Mouse (Mus musculus) ES-Bruce4 (cell line): ENCODE data around the gene Apopt1. TPM values are rescaled to one million over a fixed set of nuclear protein-coding genes. Genes with fewer than 3 reads are reported as not detected.

Experiments used
- H3K27ac ChIP-seq: 2 replicates; pipeline ENCODE4 v1.5.1; 2012; ENCODE audit warnings: low read length, inconsistent platforms; ENCODE audit not compliant: insufficient read depth
- H3K27me3 ChIP-seq: 2 replicates; pipeline ENCODE4 v1.6.1; 2012; ENCODE audit warnings: mild to moderate bottlenecking, low read length, inconsistent platforms; ENCODE audit not compliant: control insufficient read depth, poor library complexity, insufficient read depth, severe bottlenecking
- H3K36me3 ChIP-seq: 2 replicates; pipeline ENCODE4 v1.6.1; 2012; ENCODE audit warnings: inconsistent platforms, mild to moderate bottlenecking, low read length, moderate library complexity; ENCODE audit not compliant: control insufficient read depth, poor library complexity, insufficient read depth, severe bottlenecking
- H3K4me1 ChIP-seq: one replicate; pipeline ENCODE4 v1.8.1; 2011; ENCODE audit warnings: low read length; ENCODE audit not compliant: control insufficient read depth, insufficient read depth
- H3K4me3 ChIP-seq: 2 replicates; pipeline ENCODE4 v1.5.1; 2011; ENCODE audit warnings: low read depth, mild to moderate bottlenecking, low read length
- H3K9ac ChIP-seq: 2 replicates; pipeline ENCODE4 v1.6.1; 2012; ENCODE audit warnings: low read depth, mild to moderate bottlenecking, inconsistent platforms; ENCODE audit not compliant: poor library complexity, severe bottlenecking
- H3K9me3 ChIP-seq: replicated peaks from 2 replicates; pipeline ENCODE4 v1.6.1; 2012; ENCODE audit warnings: mild to moderate bottlenecking, low read length, inconsistent platforms; ENCODE audit not compliant: control insufficient read depth, poor library complexity, insufficient read depth, severe bottlenecking
- CTCF ChIP-seq: IDR thresholded peaks from one replicate; pipeline ENCODE4 v1.8.1; 2011; ENCODE audit warnings: low read depth, low read length
- EP300 ChIP-seq: IDR thresholded peaks from 2 replicates; pipeline ENCODE4 v1.6.1; 2011; ENCODE audit warnings: low read depth, low read length; ENCODE audit not compliant: insufficient read depth
- POLR2A ChIP-seq: IDR thresholded peaks from one replicate; pipeline ENCODE4 v1.8.1; 2011; ENCODE audit warnings: low read length; ENCODE audit not compliant: insufficient read depth
- polyA plus RNA-seq: library from polyadenylated mRNA; stranded (reverse); fragments of >200 nt; gene quantifications from 2 replicates; pipeline ENCODE4 v1.2.4, GENCODE M21; 2011; ENCODE audit warnings: low read depth; ENCODE audit not compliant: missing spikeins, insufficient read depth, insufficient read length

Gene Apopt1
- polyA plus RNA-seq, 1 experiment: 49.4 TPM

DNA sequence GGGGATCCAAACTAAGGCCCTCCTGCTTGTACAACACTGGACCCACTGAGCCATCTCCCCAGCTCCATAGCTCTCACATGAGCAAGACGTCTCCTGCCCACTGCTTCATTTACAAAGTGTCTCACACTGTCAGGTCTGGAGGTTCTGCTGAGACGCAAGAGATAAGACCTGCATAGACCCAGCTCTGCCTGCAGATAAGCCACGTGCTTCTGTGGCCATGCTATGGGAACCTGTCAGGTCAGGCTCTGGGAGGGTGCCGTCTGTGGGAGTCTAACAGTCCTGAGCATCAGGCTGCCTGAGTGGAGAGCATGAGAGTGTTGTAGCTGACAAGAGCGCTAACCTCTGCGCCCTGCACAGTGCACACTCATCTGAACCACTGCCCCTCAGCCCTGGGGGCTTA lies 74.0 kb downstream of the Apopt1 start:
- TF ChIP-seq CTCF (no peak), POLR2A (no peak), EP300 (no peak)
- no peaks in the 10 kb centered on the region for H3K27me3 ChIP-seq
- H3K36me3 ChIP-seq: peaks cover 6% of the 10 kb centered on the region; the same call in 1 of the 2 replicates
- H3K4me3 ChIP-seq: no peak overlapping the region
- H3K27ac ChIP-seq: no peak overlapping the region
- no peak overlapping the region for H3K9ac ChIP-seq
- H3K4me1 ChIP-seq: peaks cover 4% of the 10 kb centered on the region
- H3K9me3 ChIP-seq: no peaks in the 10 kb centered on the region

GRCm38 (mm10) chr12:111790090-111790489 lies 77.0 kb downstream of the Apopt1 start:
- Histone ChIP-seq H3K27me3 (no peaks in the 10 kb centered on the region), H3K36me3 (peaks cover 3% of the 10 kb centered on the region; the same call in 1 of the 2 replicates), H3K4me3 (no peak overlapping the region), H3K9me3 (no peaks in the 10 kb centered on the region), H3K9ac (no peak overlapping the region), H3K27ac (no peak overlapping the region), H3K4me1 (peaks cover 2% of the 10 kb centered on the region)
- TF ChIP-seq CTCF (no peak), POLR2A (no peak), EP300 (no peak)

- Histone ChIP-seq H3K36me3 (peaks cover 3% of the 10 kb centered on the region; the same call in 1 of the 2 replicates), H3K4me3 (no peak overlapping the region)
- TF ChIP-seq CTCF: no peak
- TF ChIP-seq POLR2A: no peak
- TF ChIP-seq EP300: no peak
These were observed 77.6 kb downstream of the Apopt1 start for GRCm38 (mm10) chr12:111790631-111791030.

DNA sequence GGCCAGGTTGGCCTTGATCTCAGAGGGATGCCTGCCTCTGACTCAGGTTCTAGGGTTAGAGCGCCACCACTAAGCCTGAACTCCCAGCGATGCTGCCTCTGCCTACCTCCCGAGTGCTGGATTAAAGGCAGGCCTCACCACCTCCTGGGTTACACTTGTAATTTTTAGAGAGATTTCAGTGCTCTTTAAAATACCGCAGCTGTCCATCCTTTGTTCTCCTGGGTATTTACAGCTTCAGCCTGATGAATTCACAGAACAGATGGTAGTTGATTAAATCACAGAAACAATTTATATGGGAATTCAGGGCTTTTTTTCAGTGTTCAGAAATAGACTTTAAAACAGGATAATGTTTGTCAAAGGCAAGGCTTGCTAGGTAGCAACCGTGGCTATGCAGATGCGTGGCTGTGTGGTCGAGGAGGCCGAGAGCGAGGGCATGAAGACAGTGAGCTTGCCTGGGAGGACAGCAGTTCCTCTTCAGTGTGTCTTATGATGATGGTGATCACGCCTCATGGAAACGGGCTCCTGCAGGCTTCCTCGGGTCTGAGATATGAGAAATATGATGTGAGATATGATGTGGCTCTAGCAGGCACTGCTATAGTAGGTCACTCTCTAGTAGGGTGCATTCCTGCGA lies 78.5 kb downstream of the Apopt1 start:
- Histone ChIP-seq H3K4me3 (no peak overlapping the region), H3K4me1 (no peaks in the 10 kb centered on the region), H3K27me3 (no peaks in the 10 kb centered on the region), H3K9ac (no peak overlapping the region), H3K36me3 (0 out of 2 replicates have a peak, but pooled peaks cover 2% of the 10 kb centered on the region), H3K27ac (no peak overlapping the region), H3K9me3 (no peaks in the 10 kb centered on the region)
- TF ChIP-seq EP300: no peak
- TF ChIP-seq CTCF: no peak
- no peak for TF ChIP-seq POLR2A

More at GRCm38 (mm10) chr12:111790631-111791030, 77.6 kb downstream of the Apopt1 start:
- Histone ChIP-seq H3K4me1 (no peaks in the 10 kb centered on the region), H3K27ac (no peak overlapping the region), H3K9me3 (no peaks in the 10 kb centered on the region), H3K9ac (no peak overlapping the region), H3K27me3 (no peaks in the 10 kb centered on the region)

GRCm38 (mm10) chr12:111794102-111794501 lies 81.0 kb downstream of the Apopt1 start:
- no peak overlapping the region for H3K9ac ChIP-seq
- no peaks in the 10 kb centered on the region for H3K9me3 ChIP-seq
- no peaks in the 10 kb centered on the region for H3K27me3 ChIP-seq
- TF ChIP-seq POLR2A (no peak), EP300 (no peak), CTCF (no peak)
- no peak overlapping the region for H3K27ac ChIP-seq
- H3K4me1 ChIP-seq: no peaks in the 10 kb centered on the region
- H3K36me3 ChIP-seq: no peaks in the 10 kb centered on the region
- H3K4me3 ChIP-seq: peak overlapping the region; percentile 19; the same call in 1 of the 2 replicates

- TF ChIP-seq POLR2A (no peak), EP300 (no peak), CTCF (no peak)
- Histone ChIP-seq H3K4me3 (no peak overlapping the region), H3K36me3 (no peaks in the 10 kb centered on the region), H3K9me3 (no peaks in the 10 kb centered on the region), H3K9ac (no peak overlapping the region), H3K4me1 (no peaks in the 10 kb centered on the region), H3K27ac (no peak overlapping the region), H3K27me3 (no peaks in the 10 kb centered on the region)
These were observed 81.6 kb downstream of the Apopt1 start for GRCm38 (mm10) chr12:111794526-111795179.
